Mouse (Mus musculus) kidney, adult 2 months (tissue): ENCODE data around the gene Proser3.

Experiments
- CTCF ChIP-seq: fragments of 200-500 bp; conservative IDR thresholded peaks from 2 replicates; pipeline ENCODE4 v1.5.1; 2011; ENCODE audit warnings: low read depth, mild to moderate bottlenecking, control low read depth, low read length, moderate library complexity, mixed read lengths; ENCODE audit not compliant: insufficient read depth, insufficient read length
- POLR2A ChIP-seq: fragments of 200-500 bp; IDR thresholded peaks from one replicate; pipeline ENCODE4 v1.6.1; 2011; ENCODE audit warnings: low read depth, low read length, control low read depth

GRCm38 (mm10) chr7:30524487-30524886 is 27.6 kb downstream of the Proser3 start:
- TF ChIP-seq POLR2A (no peak), CTCF (no peak)
